ENCODE assay signal across 8 mouse cellular contexts in genomic region chr17:29032274-29033069, GRCm38 (mm10). TPM values are rescaled to one million over a fixed set of nuclear protein-coding genes. Genes with fewer than 3 reads are reported as not detected.
DNase-seq lines count a peak whose midpoint lies in the region; ATAC-seq and TF ChIP-seq lines count a peak whose summit lies in the region.

TSS of gene Srsf3 (plus strand) at chr17:29032628.

- H3K9me3 ChIP-seq in hindbrain, postnatal 0 days (ENCODE audit: low read length) = no peaks in the 10 kb centered on the region

- H3K4me3 ChIP-seq in gastrocnemius, adult 2 months = peak within 1 kb of the TSS; percentile 97
- H3K4me3 ChIP-seq in hindbrain, postnatal 0 days (ENCODE audit: low read length) = peak within 1 kb of the TSS; percentile 61
- H3K4me3 ChIP-seq in left cerebral cortex, adult 2 months = peak within 1 kb of the TSS; percentile 87

- H3K27me3 ChIP-seq in hindbrain, postnatal 0 days (ENCODE audit: insufficient read depth, low read length) = no peaks in the 10 kb centered on the region

- peak within 1 kb of the TSS; percentile 95 for H3K4me2 ChIP-seq in hindbrain, postnatal 0 days (ENCODE audit: low read depth, low read length)

- H3K27ac ChIP-seq in gastrocnemius, adult 2 months = peak within 1 kb of the TSS; percentile 99
- H3K27ac ChIP-seq in hindbrain, postnatal 0 days = peak within 1 kb of the TSS; percentile 98
- H3K27ac ChIP-seq in left cerebral cortex, adult 2 months = peak within 1 kb of the TSS; percentile 97

- intact Hi-C loops in gastrocnemius, adult 2 months (cut with DNase I) = loop anchor here (10.0 kb wide), 1 partner anchor 338 kb away; the partner anchor contains the start of genes Mapk14 and Slc26a8
- intact Hi-C loops in left cerebral cortex, adult 2 months (cut with DNase I) = no loop called here

- peaks cover 12% of the 10 kb centered on the region for H3K36me3 ChIP-seq in hindbrain, postnatal 0 days (ENCODE audit: insufficient read depth, low read length)

- TF ChIP-seq CTCF in gastrocnemius, adult 2 months (IDR thresholded peaks at IDR 0.05) = no peak
- TF ChIP-seq CTCF in hindbrain, postnatal 0 days (IDR thresholded peaks at IDR 0.05; ENCODE audit: low read depth) = no peak; the same call in 1 of the 2 replicates
- TF ChIP-seq CTCF in left cerebral cortex, adult 2 months (IDR thresholded peaks at IDR 0.05) = no peak

- H3K4me1 ChIP-seq in hindbrain, postnatal 0 days (ENCODE audit: insufficient read depth, low read length) = peaks cover 12% of the 10 kb centered on the region; the same call in 1 of the 2 replicates

- DNase-seq in WW6 (ENCODE audit: low read depth, low spot score) = peak; percentile 91
- DNase-seq in cerebellum, postnatal 4 days (ENCODE audit: low spot score in 2 of 2) = peak; percentile 96 to 99
- peak; percentile 99 for DNase-seq in gastrocnemius, adult 2 months
- peak; percentile 100 for DNase-seq in hindbrain, postnatal 0 days (ENCODE audit: low spot score)
- DNase-seq in left cerebral cortex, adult 2 months (ENCODE audit: extremely low spot score in 1 of 2, low spot score in 2 of 2) = peak; percentile 98 to 99
- DNase-seq in right cerebral cortex, adult 2 months (ENCODE audit: low spot score in 2 of 2) = peak; percentile 99
- peak; percentile 99 for DNase-seq in urinary bladder, postnatal 14 days (ENCODE audit: low spot score)

- H3K9ac ChIP-seq in hindbrain, postnatal 0 days (replicated peaks; ENCODE audit: low read length) = peak within 1 kb of the TSS; percentile 89

- WGBS in hindbrain, postnatal 0 days = under 1% methylated on average over 76 of the region's 77 CpGs

- peak; percentile 100 for ATAC-seq in hindbrain, postnatal 0 days
- ATAC-seq in megakaryocyte, adult 5-6 weeks (ENCODE audit: poor library complexity, severe bottlenecking) = peak; percentile 92

RNA-seq across cellular contexts. Expression of gene Srsf3, which starts in this region (rescaled TPM):
- total RNA-seq in gastrocnemius, adult 2 months (2021) = 10 to 100 TPM; 38.8 to 55.6 TPM
- total RNA-seq in hindbrain, postnatal 0 days (2014; rRNA removed) = 139 and 147 TPM in 2 replicates
- polyA plus RNA-seq in hindbrain, postnatal 0 days (2015; fragmentation: Nextera tagmentation; extraction: Ambion mirVana) = 298 and 315 TPM in 2 replicates
- total RNA-seq in left cerebral cortex, adult 2 months (2021) = 100 to 1,000 TPM; 113 to 114 TPM
- 317 and 383 TPM in 2 replicates for total RNA-seq in megakaryocyte, adult 5-6 weeks (2015)
- total RNA-seq in megakaryocyte, adult 5-6 weeks (2017) = 479 and 534 TPM in 2 replicates

Comparison
In these comparisons a context has a peak if more than half of its experiments do, and no peak if none do; other contexts are left out.
1. Peak in every context shown above with its lines: DNase-seq, ATAC-seq, H3K4me3 ChIP-seq and H3K27ac ChIP-seq.